Mouse (Mus musculus) MEL (cell line): Measurements from ENCODE around the gene Xrcc1. TPM values are rescaled to one million over a fixed set of nuclear protein-coding genes. Genes with fewer than 3 reads are reported as not detected.

Experiments
- DNase-seq: peaks from one replicate; pipeline ENCODE4 v3.0.0; 2011; ENCODE audit warnings: low read depth, low spot score
- H3K27ac ChIP-seq: 2 replicates; pipeline ENCODE4 v1.5.1; 2012; ENCODE audit warnings: low read depth, mild to moderate bottlenecking, control low read depth, low read length, moderate library complexity; ENCODE audit not compliant: control insufficient read depth
- H3K27me3 ChIP-seq, 2 experiments: fragments of 150-350 bp in 1 of 2; sonication (generic) in 1 of 2; 2 replicates each; pipeline ENCODE4 v1.6.1; 2012; ENCODE audit warnings: low read length in 2 of 2, mild to moderate bottlenecking in 2 of 2, improper control_type of control experiment in 1 of 2, moderate library complexity in 1 of 2; ENCODE audit not compliant: insufficient read depth in 2 of 2, control insufficient read depth in 1 of 2
- H3K36me3 ChIP-seq, 2 experiments: 2 replicates each; pipeline ENCODE4 v1.6.1; 2012 to 2014; ENCODE audit warnings: low read length in 2 of 2, improper control_type of control experiment in 1 of 2, inconsistent platforms in 1 of 2, mild to moderate bottlenecking in 1 of 2; ENCODE audit not compliant: insufficient read depth in 2 of 2, control insufficient read depth in 1 of 2
- H3K4me1 ChIP-seq, 2 experiments: fragments of 150-350 bp in 1 of 2; sonication (generic) in 1 of 2; 2 replicates each; pipeline ENCODE4 v1.6.1; 2012; ENCODE audit warnings: low read length in 2 of 2, improper control_type of control experiment in 1 of 2, mild to moderate bottlenecking in 1 of 2; ENCODE audit not compliant: insufficient read depth in 2 of 2, control insufficient read depth in 1 of 2
- H3K4me3 ChIP-seq, 2 experiments: fragments of 150-350 bp in 1 of 2; sonication (generic) in 1 of 2; 2 replicates each; pipeline ENCODE4 v1.5.1; 2012; ENCODE audit warnings: low read depth in 2 of 2, low read length in 2 of 2, mild to moderate bottlenecking in 2 of 2, moderate library complexity in 2 of 2, control low read depth in 1 of 2, improper control_type of control experiment in 1 of 2; ENCODE audit not compliant: control insufficient read depth in 1 of 2, insufficient read depth in 1 of 2
- H3K79me2 ChIP-seq: 2 replicates; pipeline ENCODE4 v1.6.1; 2012; ENCODE audit warnings: mild to moderate bottlenecking, low read length, moderate library complexity; ENCODE audit not compliant: control insufficient read depth, poor library complexity, insufficient read depth
- H3K9ac ChIP-seq: 2 replicates; pipeline ENCODE4 v1.6.1; 2012; ENCODE audit warnings: low read depth, mild to moderate bottlenecking, control low read depth, low read length, moderate library complexity; ENCODE audit not compliant: control insufficient read depth, poor library complexity, severe bottlenecking
- H3K9me3 ChIP-seq: fragments of 150-350 bp; sonication (generic); replicated peaks from 2 replicates; pipeline ENCODE4 v1.6.1; 2012; ENCODE audit warnings: mild to moderate bottlenecking, low read length, improper control_type of control experiment, moderate library complexity; ENCODE audit not compliant: insufficient read depth
- CHD2 ChIP-seq: IDR thresholded peaks from 2 replicates; pipeline ENCODE4 v1.6.1; 2011; ENCODE audit warnings: low read length, improper control_type of control experiment
- E2F4 ChIP-seq: IDR thresholded peaks from 2 replicates; pipeline ENCODE4 v1.6.1; 2011; ENCODE audit warnings: low read depth, low read length, improper control_type of control experiment, borderline replicate concordance
- ELF1 ChIP-seq: IDR thresholded peaks from 2 replicates; pipeline ENCODE4 v1.6.1; 2014; ENCODE audit warnings: low read depth, mild to moderate bottlenecking, inconsistent platforms, low read length, improper control_type of control experiment, moderate library complexity
- GABPA ChIP-seq: IDR thresholded peaks from 2 replicates; pipeline ENCODE4 v1.6.1; 2012; ENCODE audit warnings: low read depth, mild to moderate bottlenecking, inconsistent platforms, low read length, improper control_type of control experiment, moderate library complexity
- HCFC1 ChIP-seq: IDR thresholded peaks from 2 replicates; pipeline ENCODE4 v1.6.1; 2012; ENCODE audit warnings: low read depth, mild to moderate bottlenecking, inconsistent platforms, low read length, improper control_type of control experiment, moderate library complexity
- KAT2A ChIP-seq: conservative IDR thresholded peaks from 2 replicates; pipeline ENCODE4 v1.6.1; 2012; ENCODE audit warnings: low read depth, low read length, improper control_type of control experiment, inconsistent platforms
- MAX ChIP-seq: IDR thresholded peaks from 2 replicates; pipeline ENCODE4 v1.6.1; 2011; ENCODE audit warnings: low read length, improper control_type of control experiment
- MAZ ChIP-seq: IDR thresholded peaks from 2 replicates; pipeline ENCODE4 v1.6.1; 2012; ENCODE audit warnings: low read depth, mild to moderate bottlenecking, inconsistent platforms, low read length, improper control_type of control experiment
- MEF2A ChIP-seq: IDR thresholded peaks from 2 replicates; pipeline ENCODE4 v1.6.1; 2014; ENCODE audit warnings: low read depth, mild to moderate bottlenecking, inconsistent platforms, low read length, improper control_type of control experiment; ENCODE audit not compliant: poor library complexity, insufficient replicate concordance, severe bottlenecking; ENCODE audit errors: extremely low read depth
- MXI1 ChIP-seq: IDR thresholded peaks from 2 replicates; pipeline ENCODE4 v1.6.1; 2011; ENCODE audit warnings: mild to moderate bottlenecking, low read depth, low read length, improper control_type of control experiment
- MYB ChIP-seq: IDR thresholded peaks from 2 replicates; pipeline ENCODE4 v1.6.1; 2011; ENCODE audit warnings: mild to moderate bottlenecking, low read depth, low read length, improper control_type of control experiment
- MYC ChIP-seq: IDR thresholded peaks from 2 replicates; pipeline ENCODE4 v1.6.1; 2011; ENCODE audit warnings: low read depth, mild to moderate bottlenecking, low read length, improper control_type of control experiment, moderate library complexity
- NRF1 ChIP-seq: IDR thresholded peaks from 2 replicates; pipeline ENCODE4 v1.6.1; 2014; ENCODE audit warnings: low read depth, mild to moderate bottlenecking, inconsistent platforms, low read length, improper control_type of control experiment, moderate library complexity; ENCODE audit not compliant: poor library complexity, insufficient read depth, severe bottlenecking
- POLR2A ChIP-seq, 2 experiments: IDR thresholded peaks; 2 replicates each; pipeline ENCODE4 v1.6.1; 2011 to 2012; ENCODE audit warnings: low read length in 2 of 2, mild to moderate bottlenecking in 2 of 2, control low read depth in 1 of 2, improper control_type of control experiment in 1 of 2, low read depth in 1 of 2, moderate library complexity in 1 of 2; ENCODE audit not compliant: control insufficient read depth in 1 of 2, insufficient read depth in 1 of 2, poor library complexity in 1 of 2
- POLR2AphosphoS2 ChIP-seq: IDR thresholded peaks from 2 replicates; pipeline ENCODE4 v1.6.1; 2011; ENCODE audit warnings: low read length, improper control_type of control experiment
- TAL1 ChIP-seq: IDR thresholded peaks from 2 replicates; pipeline ENCODE4 v1.6.1; 2012; ENCODE audit warnings: mild to moderate bottlenecking, inconsistent platforms, low read length, moderate library complexity, mixed read lengths
- TCF12 ChIP-seq: IDR thresholded peaks from 2 replicates; pipeline ENCODE4 v1.6.1; 2014; ENCODE audit warnings: low read depth, mild to moderate bottlenecking, inconsistent platforms, low read length, improper control_type of control experiment, moderate library complexity
- UBTF ChIP-seq: IDR thresholded peaks from 2 replicates; pipeline ENCODE4 v1.6.1; 2012; ENCODE audit warnings: low read depth, mild to moderate bottlenecking, inconsistent platforms, low read length, improper control_type of control experiment, moderate library complexity, borderline replicate concordance; ENCODE audit not compliant: insufficient read depth
- USF1 ChIP-seq: IDR thresholded peaks from 2 replicates; pipeline ENCODE4 v1.6.1; 2014; ENCODE audit warnings: low read depth, mild to moderate bottlenecking, inconsistent platforms, low read length, improper control_type of control experiment, moderate library complexity
- ZC3H11A ChIP-seq: IDR thresholded peaks from 2 replicates; pipeline ENCODE4 v1.6.1; 2012; ENCODE audit warnings: low read depth, mild to moderate bottlenecking, inconsistent platforms, low read length, improper control_type of control experiment
- ZMIZ1 ChIP-seq: IDR thresholded peaks from 2 replicates; pipeline ENCODE4 v1.6.1; 2012; ENCODE audit warnings: low read depth, mild to moderate bottlenecking, inconsistent platforms, low read length, improper control_type of control experiment, moderate library complexity
- polyA plus RNA-seq, 2 experiments: library from polyadenylated mRNA; stranded (reverse) in 1 of 2; unstranded in 1 of 2; fragments of >175 nt in 1 of 2; fragments of >200 nt in 1 of 2; gene quantifications; 2 replicates each; pipeline versions ENCODE4 v1.2.1 to v1.2.4; 2012; ENCODE audit warnings: low replicate concordance in 2 of 2, low read depth in 1 of 2; ENCODE audit not compliant: insufficient read length in 2 of 2, insufficient read depth in 1 of 2, missing spikeins in 1 of 2
- total RNA-seq: library from RNA; depleted of rRNA; stranded (reverse); fragments of 300-350 nt; gene quantifications from 2 replicates; pipeline ENCODE4 v1.2.3, GENCODE M21; 2012

Gene Xrcc1
- total and polyA plus RNA-seq, 3 experiments: 97.4 to 574 (median 101) TPM

DNA sequence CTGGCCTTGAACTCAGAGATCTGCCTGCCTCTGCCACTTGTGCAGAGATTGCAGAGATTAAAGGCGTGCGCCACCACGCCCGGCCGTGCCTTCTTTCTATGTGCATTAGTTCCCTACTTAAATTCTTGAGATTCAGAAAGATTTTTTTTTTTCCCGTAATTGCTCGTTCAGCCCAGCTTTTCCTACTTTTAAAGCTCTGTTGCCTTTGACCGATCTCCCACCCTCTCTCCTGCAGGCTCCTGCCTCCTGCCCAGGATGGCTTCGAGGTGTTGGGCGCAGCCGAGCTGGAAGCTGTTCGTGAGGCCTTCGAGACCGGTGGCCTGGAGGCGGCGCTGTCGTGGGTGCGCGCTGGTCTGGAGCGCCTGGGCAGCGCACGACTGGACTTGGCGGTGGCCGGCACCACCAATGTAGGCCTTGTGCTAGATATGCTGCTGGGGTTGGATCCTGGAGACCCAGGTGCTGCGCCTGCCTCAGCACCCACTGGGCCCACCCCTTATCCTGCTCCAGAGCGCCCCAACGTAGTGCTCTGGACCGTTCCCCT lies 13.0 kb upstream of the Xrcc1 start:
- Histone ChIP-seq H3K4me3 (no peak overlapping the region), H3K27ac (no peak overlapping the region), H3K9ac (no peak overlapping the region), H3K4me1 (peaks cover 2 to 22% of the 10 kb centered on the region in 2 experiments), H3K27me3 (no peaks in the 10 kb centered on the region), H3K79me2 (peaks cover 4% of the 10 kb centered on the region; the same call in 1 of the 2 replicates), H3K9me3 (no peaks in the 10 kb centered on the region), H3K36me3 (peaks cover 0 to 14% of the 10 kb centered on the region in 2 experiments; a peak in 2 of 4 replicates)
- TF ChIP-seq ZC3H11A (no peak), POLR2A (IDR thresholded peaks at IDR 0.05; ENCODE audit: control insufficient read depth in 1 of 2, insufficient read depth in 1 of 2, low read depth in 1 of 2, low read length in 2 of 2, poor library complexity in 1 of 2) (no peak), USF1 (no peak), TAL1 (no peak), GABPA (no peak), MXI1 (no peak), MYC (no peak), ZMIZ1 (no peak), E2F4 (no peak), MAX (no peak)
- DNase-seq: no peak

DNA sequence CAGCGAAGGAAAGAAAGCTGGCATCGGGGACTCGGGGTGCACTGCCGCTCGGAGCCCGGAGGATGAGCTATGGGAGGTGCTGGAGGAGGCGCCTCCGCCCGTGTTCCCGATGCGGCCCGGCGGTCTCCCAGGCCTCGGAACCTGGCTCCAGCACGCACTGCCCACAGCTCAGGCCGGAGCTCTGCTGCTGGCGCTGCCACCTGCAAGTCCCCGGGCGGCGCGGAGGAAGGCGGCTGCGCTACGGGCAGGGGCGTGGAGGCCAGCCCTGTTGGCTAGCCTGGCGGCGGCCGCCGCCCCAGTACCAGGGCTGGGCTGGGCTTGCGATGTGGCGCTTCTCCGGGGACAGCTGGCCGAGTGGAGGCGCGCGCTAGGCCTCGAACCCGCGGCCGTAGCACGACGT lies 12.3 kb upstream of the Xrcc1 start:
- Histone ChIP-seq H3K9me3 (no peaks in the 10 kb centered on the region), H3K36me3 (peaks cover 0 to 7% of the 10 kb centered on the region in 2 experiments; a peak in 2 of 4 replicates), H3K9ac (no peak overlapping the region), H3K27me3 (no peaks in the 10 kb centered on the region), H3K27ac (no peak overlapping the region), H3K4me1 (peaks cover 0 to 15% of the 10 kb centered on the region in 2 experiments; a peak in 3 of 4 replicates), H3K79me2 (peaks cover 4% of the 10 kb centered on the region; the same call in 1 of the 2 replicates), H3K4me3 (no peak overlapping the region)
- no peak for DNase-seq
- TF ChIP-seq UBTF: no peak
- TF ChIP-seq POLR2AphosphoS2: no peak
- TF ChIP-seq KAT2A: no peak
- TF ChIP-seq NRF1: no peak
- no peak for TF ChIP-seq TCF12
- TF ChIP-seq TAL1: no peak
- no peak for TF ChIP-seq HCFC1
- TF ChIP-seq ELF1: no peak
- TF ChIP-seq POLR2A (IDR thresholded peaks at IDR 0.05; ENCODE audit: control insufficient read depth in 1 of 2, insufficient read depth in 1 of 2, low read depth in 1 of 2, low read length in 2 of 2, poor library complexity in 1 of 2): no peak
- no peak for TF ChIP-seq MAX
- TF ChIP-seq MAZ: no peak
- no peak for TF ChIP-seq MEF2A
- no peak for TF ChIP-seq ZC3H11A
- TF ChIP-seq CHD2: no peak
- no peak for TF ChIP-seq GABPA
- no peak for TF ChIP-seq MYB
